Mouse (Mus musculus) spleen, adult 18-20 months (tissue): ENCODE results near the gene Qrich2.
A peak's percentile ranks its signal among the peaks of the same experiment; 100 is the strongest.
"Not testable (repeated sequence)": the region's sequence is repeated elsewhere in the genome, so short reads cannot be mapped to it uniquely, and the experiment has no call there.

Experiments
- DNase-seq, 2 experiments: peaks; one replicate each; pipeline ENCODE4 v3.0.0; 2022; ENCODE audit warnings: mixed read lengths in 2 of 2

Gene Qrich2

GRCm38 (mm10) chr11:116488693-116489375 is 22.8 kb upstream of the Qrich2 start:
- no peak for DNase-seq

- no peak for DNase-seq
Observed at GRCm38 (mm10) chr11:116488207-116488606, 22.2 kb upstream of the Qrich2 start.

- no peak for DNase-seq
Observed at GRCm38 (mm10) chr11:116484261-116484660, 18.2 kb upstream of the Qrich2 start.

GRCm38 (mm10) chr11:116481776-116482175 is 15.7 kb upstream of the Qrich2 start:
- no peak for DNase-seq

GRCm38 (mm10) chr11:116480975-116481374 is 14.9 kb upstream of the Qrich2 start:
- DNase-seq: no peak

- no peak for DNase-seq
Observed at GRCm38 (mm10) chr11:116479832-116480231, 13.8 kb upstream of the Qrich2 start.

- no peak for DNase-seq
Observed at GRCm38 (mm10) chr11:116478978-116479377, 12.9 kb upstream of the Qrich2 start.

- DNase-seq: no peak
Observed at GRCm38 (mm10) chr11:116477160-116477759, 11.2 kb upstream of the Qrich2 start.

GRCm38 (mm10) chr11:116476696-116477095 is 10.7 kb upstream of the Qrich2 start:
- no peak for DNase-seq

- no peak for DNase-seq
Observed at GRCm38 (mm10) chr11:116476041-116476440, 10.0 kb upstream of the Qrich2 start.

GRCm38 (mm10) chr11:116472275-116472674 is 6.2 kb upstream of the Qrich2 start:
- DNase-seq: no peak

- no peak for DNase-seq
Observed at GRCm38 (mm10) chr11:116470896-116471295, 4.9 kb upstream of the Qrich2 start.

GRCm38 (mm10) chr11:116470249-116470648 is 4.2 kb upstream of the Qrich2 start:
- no peak for DNase-seq

- not testable (repeated sequence) for DNase-seq
Observed at GRCm38 (mm10) chr11:116468338-116468737, 2.3 kb upstream of the Qrich2 start.

- peak; percentile 62 to 78 for DNase-seq
Observed at GRCm38 (mm10) chr11:116463833-116464232, 2.2 kb downstream of the Qrich2 start.

GRCm38 (mm10) chr11:116463338-116463737 is 2.7 kb downstream of the Qrich2 start:
- no peak for DNase-seq

GRCm38 (mm10) chr11:116459786-116460185 is 6.3 kb downstream of the Qrich2 start:
- no peak for DNase-seq

- no peak for DNase-seq
Observed at GRCm38 (mm10) chr11:116456234-116456633, 9.8 kb downstream of the Qrich2 start.

GRCm38 (mm10) chr11:116453889-116454288 is 12.2 kb downstream of the Qrich2 start:
- DNase-seq: no peak

- no peak for DNase-seq
Observed at GRCm38 (mm10) chr11:116449341-116449740, 16.7 kb downstream of the Qrich2 start.

- no peak for DNase-seq
Observed at GRCm38 (mm10) chr11:116447822-116448221, 18.2 kb downstream of the Qrich2 start.

GRCm38 (mm10) chr11:116446308-116446887 is 19.6 kb downstream of the Qrich2 start:
- no peak for DNase-seq

GRCm38 (mm10) chr11:116445596-116446307 is 20.3 kb downstream of the Qrich2 start:
- DNase-seq: peak; percentile 79 to 94

GRCm38 (mm10) chr11:116443935-116444334 is 22.1 kb downstream of the Qrich2 start:
- no peak for DNase-seq
